Mouse (Mus musculus) liver, postnatal 0 days (tissue): ENCODE results near the gene Hist1h3d. TPM values are rescaled to one million over a fixed set of nuclear protein-coding genes. Genes with fewer than 3 reads are reported as not detected.

Source experiments
- ATAC-seq: fragments of 200-750 bp; cut with Nextera tagmentation; 2 replicates; pipeline ENCODE4 v1.8.0; 2017; ENCODE audit warnings: mild to moderate bottlenecking, moderate library complexity
- DNase-seq: peaks from one replicate; pipeline ENCODE4 v3.0.0-alpha.2; 2016
- H3K27ac ChIP-seq: fragments of 300-500 bp; sonication (generic); 2 replicates; pipeline ENCODE4 v1.5.1; 2014; ENCODE audit warnings: antibody characterized with exemption, moderate library complexity, mild to moderate bottlenecking, low read depth
- H3K27me3 ChIP-seq: fragments of 300-500 bp; sonication (generic); 2 replicates; pipeline ENCODE4 v1.6.1; 2014; ENCODE audit warnings: low read length, control low read depth, mixed read lengths; ENCODE audit not compliant: insufficient read depth
- H3K36me3 ChIP-seq: fragments of 300-500 bp; sonication (generic); replicated peaks from 2 replicates; pipeline ENCODE4 v1.6.1; 2014; ENCODE audit warnings: mild to moderate bottlenecking, control low read depth, low read length, moderate library complexity, mixed read lengths; ENCODE audit not compliant: insufficient read depth
- H3K4me1 ChIP-seq: fragments of 300-500 bp; sonication (generic); 2 replicates; pipeline ENCODE4 v1.6.1; 2014; ENCODE audit warnings: antibody characterized with exemption, mild to moderate bottlenecking, control low read depth; ENCODE audit not compliant: insufficient read depth
- H3K4me2 ChIP-seq: fragments of 300-500 bp; sonication (generic); 2 replicates; pipeline ENCODE4 v1.6.1; 2014; ENCODE audit warnings: low read depth, mild to moderate bottlenecking, low read length, moderate library complexity, mixed read lengths
- H3K4me3 ChIP-seq: fragments of 300-500 bp; sonication (generic); 2 replicates; pipeline ENCODE4 v1.5.1; 2014; ENCODE audit warnings: low read depth, low read length
- H3K9ac ChIP-seq: fragments of 300-500 bp; sonication (generic); replicated peaks from 2 replicates; pipeline ENCODE4 v1.6.1; 2014; ENCODE audit warnings: mild to moderate bottlenecking, moderate library complexity
- H3K9me3 ChIP-seq: fragments of 300-500 bp; sonication (generic); 2 replicates; pipeline ENCODE4 v1.6.1; 2016; ENCODE audit warnings: mild to moderate bottlenecking, control low read depth, low read length, mixed read lengths
- CTCF ChIP-seq: sonication (generic); IDR thresholded peaks from 2 replicates; pipeline ENCODE4 v1.5.1; 2016; ENCODE audit warnings: antibody characterized with exemption, low read depth
- EP300 ChIP-seq: IDR thresholded peaks from 2 replicates; pipeline ENCODE4 v1.6.1; 2016; ENCODE audit warnings: antibody characterized with exemption, low read depth, mild to moderate bottlenecking
- WGBS: fragments of 180-500 bp; shearing (Covaris S2); extraction: QIAGEN DNeasy Blood & Tissue Kit; methylation state at CpG from one replicate; pipeline ENCODE4 v1.1.7; 2014; ENCODE audit not compliant: insufficient replicate concordance; 5-methylcytosine and 5-hydroxymethylcytosine counted together
- polyA plus RNA-seq: library from polyadenylated mRNA; unstranded; fragments of >200 nt; fragmentation: Nextera tagmentation; extraction: Ambion mirVana; gene quantifications from 2 replicates; pipeline ENCODE4 v1.2.1, GENCODE M21; 2015

The Hist1h3d gene
- 4.7 and 5.8 TPM in 2 replicates for polyA plus RNA-seq

- peak within 1 kb of the TSS; percentile 53 for H3K4me3 ChIP-seq
- peak; percentile 20 for ATAC-seq
- peak; percentile 66 for DNase-seq
- peaks cover 10% of the 10 kb centered on the region for H3K4me1 ChIP-seq
- H3K4me2 ChIP-seq: peak within 1 kb of the TSS; percentile 71
- TF ChIP-seq EP300: peak; percentile 7; the same call in 1 of the 2 replicates
- TF ChIP-seq CTCF: no peak
- no peaks in the 10 kb centered on the region for H3K36me3 ChIP-seq
- peak within 1 kb of the TSS; percentile 88 for H3K27ac ChIP-seq
- H3K27me3 ChIP-seq: no peaks in the 10 kb centered on the region
- 4% methylated on average over 18 of the region's 18 CpGs for WGBS
- H3K9me3 ChIP-seq: no peaks in the 10 kb centered on the region
- peak within 1 kb of the TSS; percentile 82 for H3K9ac ChIP-seq
These were observed at the start of gene Hist1h3d for GRCm38 (mm10) chr13:23575271-23575851. Gene Hist1h3d, plus strand, starts transcription at chr13:23575763.

- TF ChIP-seq CTCF (no peak), EP300 (no peak)
- peak overlapping the region; percentile 12; the same call in 1 of the 2 replicates for H3K9ac ChIP-seq
- H3K4me2 ChIP-seq: peak overlapping the region; percentile 73
- no peaks in the 10 kb centered on the region for H3K9me3 ChIP-seq
- H3K27ac ChIP-seq: no peak overlapping the region
- WGBS: 3% methylated on average over 10 of the region's 10 CpGs
- DNase-seq: peak; percentile 25
- no peaks in the 10 kb centered on the region for H3K36me3 ChIP-seq
- peaks cover 12% of the 10 kb centered on the region for H3K4me1 ChIP-seq
- H3K27me3 ChIP-seq: no peaks in the 10 kb centered on the region
- no peak for ATAC-seq
- H3K4me3 ChIP-seq: peak overlapping the region; percentile 44
These were observed 49.7 kb upstream of the Hist1h3d start for GRCm38 (mm10) chr13:23525901-23526300.

- Histone ChIP-seq H3K4me2 (peak overlapping the region; percentile 73), H3K4me3 (peak overlapping the region; percentile 44), H3K27me3 (no peaks in the 10 kb centered on the region), H3K36me3 (no peaks in the 10 kb centered on the region), H3K27ac (no peak overlapping the region), H3K4me1 (peaks cover 12% of the 10 kb centered on the region), H3K9ac (peak overlapping the region; percentile 42), H3K9me3 (no peaks in the 10 kb centered on the region)
- WGBS: under 1% methylated on average over 17 of the region's 17 CpGs
- DNase-seq (peak; percentile 91), ATAC-seq (no peak)
- TF ChIP-seq CTCF (no peak), EP300 (0 out of 2 replicates have a peak, but pooled peaks have one; percentile 16)
These were observed 49.3 kb upstream of the Hist1h3d start for GRCm38 (mm10) chr13:23526312-23526711.

GRCm38 (mm10) chr13:23529005-23529404 is 46.6 kb upstream of the Hist1h3d start:
- no peak overlapping the region for H3K4me3 ChIP-seq
- H3K9ac ChIP-seq: no peak overlapping the region
- peaks cover 21% of the 10 kb centered on the region for H3K4me1 ChIP-seq
- no peaks in the 10 kb centered on the region for H3K9me3 ChIP-seq
- WGBS: 81% methylated on average over 5 of the region's 5 CpGs
- no peak overlapping the region for H3K27ac ChIP-seq
- DNase-seq (no peak), ATAC-seq (no peak)
- H3K27me3 ChIP-seq: no peaks in the 10 kb centered on the region
- H3K4me2 ChIP-seq: no peak overlapping the region
- H3K36me3 ChIP-seq: no peaks in the 10 kb centered on the region
- TF ChIP-seq EP300: no peak
- TF ChIP-seq CTCF: no peak

GRCm38 (mm10) chr13:23529480-23530165 is 45.9 kb upstream of the Hist1h3d start:
- H3K4me1 ChIP-seq: peaks cover 25% of the 10 kb centered on the region

GRCm38 (mm10) chr13:23530181-23530900 is 45.2 kb upstream of the Hist1h3d start:
- no peaks in the 10 kb centered on the region for H3K27me3 ChIP-seq
- H3K27ac ChIP-seq: peak overlapping the region; percentile 99
- peak overlapping the region; percentile 87 for H3K9ac ChIP-seq
- ATAC-seq: no peak
- peak overlapping the region; percentile 80 for H3K4me2 ChIP-seq
- H3K9me3 ChIP-seq: no peaks in the 10 kb centered on the region
- no peaks in the 10 kb centered on the region for H3K36me3 ChIP-seq
- WGBS: under 1% methylated on average over 20 of the region's 20 CpGs
- no peak for TF ChIP-seq EP300
- no peak for TF ChIP-seq CTCF
- H3K4me1 ChIP-seq: peaks cover 26% of the 10 kb centered on the region
- peak overlapping the region; percentile 66 for H3K4me3 ChIP-seq
- DNase-seq: peak; percentile 74

More at GRCm38 (mm10) chr13:23529480-23530165, 45.9 kb upstream of the Hist1h3d start:
- H3K9ac ChIP-seq: peak overlapping the region; percentile 87
- 28% methylated on average over 2 of the region's 2 CpGs for WGBS
- no peak for ATAC-seq
- no peaks in the 10 kb centered on the region for H3K36me3 ChIP-seq
- H3K27ac ChIP-seq: peak overlapping the region; percentile 99; the same call in 1 of the 2 replicates
- TF ChIP-seq EP300 (no peak), CTCF (no peak)
- H3K4me3 ChIP-seq: peak overlapping the region; percentile 66
- no peaks in the 10 kb centered on the region for H3K27me3 ChIP-seq
- peak overlapping the region; percentile 80 for H3K4me2 ChIP-seq
- no peaks in the 10 kb centered on the region for H3K9me3 ChIP-seq
- DNase-seq: no peak
